Mouse (Mus musculus): ENCODE measurements around the gene Irgm1. TPM values are rescaled to one million over a fixed set of nuclear protein-coding genes. Genes with fewer than 3 reads are reported as not detected.
"Not testable (repeated sequence)": the region's sequence is repeated elsewhere in the genome, so short reads cannot be mapped to it uniquely, and the experiment has no call there.

Gene Irgm1
- polyA plus RNA-seq (2012; rRNA removed) (7.6 and 10.4 TPM in 2 replicates), polyA plus RNA-seq (2014; fragmentation: Nextera tagmentation; extraction: Ambion mirVana) (15.1 and 16.6 TPM in 2 replicates)

DNA sequence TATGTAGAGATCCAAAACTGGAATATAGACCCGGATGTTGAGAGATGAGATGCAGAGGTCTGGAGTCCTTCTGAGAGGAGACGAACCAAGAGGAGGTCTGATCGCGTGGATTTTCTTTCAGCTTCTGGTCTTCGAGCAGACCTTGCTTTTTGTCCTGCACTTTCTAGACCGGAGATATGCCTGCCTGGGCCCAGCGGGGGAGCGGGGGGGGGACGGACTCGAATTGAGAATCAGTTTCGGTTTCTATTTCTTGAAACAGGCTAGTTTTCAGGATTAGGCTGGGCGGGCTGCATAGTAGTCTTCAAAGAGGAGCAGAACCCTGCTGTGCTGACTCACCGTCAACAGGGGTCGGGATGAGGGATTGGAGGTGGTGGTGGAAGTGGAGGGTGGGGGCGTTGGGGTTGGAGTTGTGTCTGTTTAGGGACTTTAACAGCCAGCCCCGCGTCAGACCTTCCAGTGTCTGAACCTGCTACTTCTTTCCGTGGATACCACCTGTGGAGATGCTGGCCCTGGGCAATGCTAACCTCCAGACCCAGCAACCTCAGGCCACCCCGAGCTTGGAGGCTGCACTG, at the start of gene Irgm1:
TSS of gene Irgm1 (minus strand) at position 483 of the 572 bp plus-strand sequence.
- WGBS (ENCODE audit: insufficient replicate concordance) = under 1% methylated on average over 19 of the region's 19 CpGs
- peak within 1 kb of the TSS; percentile 72 for H3K27ac ChIP-seq
- H3K4me3 ChIP-seq (ENCODE audit: insufficient read depth in 1 of 2, low read depth in 2 of 2, low read length in 2 of 2) = peak within 1 kb of the TSS; percentile 73 to 75
- no peaks in the 10 kb centered on the region for H3K27me3 ChIP-seq (ENCODE audit: control insufficient read depth, insufficient read depth, low read length)
- peak within 1 kb of the TSS; percentile 97 for H3K4me2 ChIP-seq (ENCODE audit: low read depth)
- peak within 1 kb of the TSS; percentile 94 for H3K9ac ChIP-seq (replicated peaks)
- peak; percentile 25; the same call in 1 of the 2 replicates for TF ChIP-seq EP300 (IDR thresholded peaks at IDR 0.05; ENCODE audit: low read depth)
- TF ChIP-seq CTCF (IDR thresholded peaks at IDR 0.05; ENCODE audit: low read depth) = peak; percentile 56
- ATAC-seq (ENCODE audit: insufficient read depth) = peak; percentile 47
- H3K36me3 ChIP-seq (replicated peaks; ENCODE audit: control insufficient read depth, insufficient read depth, low read depth) = peaks cover 4% of the 10 kb centered on the region
- no peaks in the 10 kb centered on the region for H3K9me3 ChIP-seq (ENCODE audit: control insufficient read depth, low read length)
- peak in 1 of 3 experiments; percentile 75 for DNase-seq (ENCODE audit: low read depth in 3 of 3, low spot score in 3 of 3)
- peaks cover 27 to 49% of the 10 kb centered on the region in 2 experiments for H3K4me1 ChIP-seq (replicated peaks; ENCODE audit: control insufficient read depth in 2 of 2, insufficient read depth in 2 of 2, low read length in 1 of 2)

DNA sequence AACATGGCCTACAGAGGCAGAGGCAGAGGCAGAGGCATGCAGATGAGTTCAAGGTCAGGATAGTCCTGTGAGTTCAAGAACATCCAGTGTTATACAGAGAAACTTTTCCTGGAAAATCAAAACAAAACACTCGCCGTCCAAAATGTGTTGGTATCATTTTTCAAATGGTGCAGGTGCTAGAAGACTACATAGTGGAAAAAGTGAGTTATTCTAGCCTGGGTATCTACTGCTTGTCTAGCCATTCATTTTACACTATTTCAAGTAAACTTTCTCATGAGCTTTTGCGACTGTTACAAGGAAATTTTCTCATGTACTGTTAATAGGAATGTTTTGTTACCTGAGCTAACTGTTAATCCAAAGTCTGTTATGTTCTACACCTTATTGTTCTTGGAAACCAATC, 46.9 kb upstream of the Irgm1 start:
- no peak overlapping the region for H3K9ac ChIP-seq (replicated peaks)
- DNase-seq (ENCODE audit: low read depth in 3 of 3, low spot score in 3 of 3) (no peak), ATAC-seq (ENCODE audit: insufficient read depth) (no peak)
- H3K9me3 ChIP-seq (ENCODE audit: control insufficient read depth, low read length) = no peaks in the 10 kb centered on the region
- TF ChIP-seq EP300 (IDR thresholded peaks at IDR 0.05; ENCODE audit: low read depth) (no peak), CTCF (IDR thresholded peaks at IDR 0.05; ENCODE audit: low read depth) (no peak)
- 68% methylated on average over 3 of the region's 3 CpGs for WGBS (ENCODE audit: insufficient replicate concordance)
- no peak overlapping the region for H3K4me3 ChIP-seq (ENCODE audit: insufficient read depth in 1 of 2, low read depth in 2 of 2, low read length in 2 of 2)
- H3K27ac ChIP-seq = no peak overlapping the region
- H3K36me3 ChIP-seq (replicated peaks; ENCODE audit: control insufficient read depth, insufficient read depth, low read depth) = no peaks in the 10 kb centered on the region
- no peak overlapping the region for H3K4me2 ChIP-seq (ENCODE audit: low read depth)
- H3K27me3 ChIP-seq (ENCODE audit: control insufficient read depth, insufficient read depth, low read length) = no peaks in the 10 kb centered on the region
- no peaks in the 10 kb centered on the region for H3K4me1 ChIP-seq (replicated peaks; ENCODE audit: control insufficient read depth in 2 of 2, insufficient read depth in 2 of 2, low read length in 1 of 2)

DNA sequence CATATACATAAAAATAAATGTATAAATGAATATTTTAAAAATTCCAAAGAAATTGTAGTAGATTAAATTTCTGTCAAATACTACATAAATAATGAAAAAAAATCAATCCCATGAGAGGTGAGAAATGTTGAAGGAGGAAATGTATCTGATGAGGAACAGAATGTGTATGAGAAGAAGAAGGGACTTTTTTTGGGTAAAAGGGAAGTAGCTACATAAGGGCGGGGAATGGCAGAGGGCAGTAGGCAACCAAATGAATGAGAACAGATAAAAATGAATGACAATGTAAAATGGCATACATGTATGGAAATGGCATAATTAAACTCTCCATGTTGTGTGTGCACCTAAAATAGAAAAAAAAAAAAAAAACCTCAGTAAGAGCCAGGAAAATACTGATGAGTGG, 42.1 kb upstream of the Irgm1 start:
- H3K4me3 ChIP-seq (ENCODE audit: insufficient read depth in 1 of 2, low read depth in 2 of 2, low read length in 2 of 2) = no peak overlapping the region
- no peak overlapping the region for H3K9ac ChIP-seq (replicated peaks)
- H3K27ac ChIP-seq = no peak overlapping the region
- no peaks in the 10 kb centered on the region for H3K9me3 ChIP-seq (ENCODE audit: control insufficient read depth, low read length)
- no peaks in the 10 kb centered on the region for H3K36me3 ChIP-seq (replicated peaks; ENCODE audit: control insufficient read depth, insufficient read depth, low read depth)
- H3K4me2 ChIP-seq (ENCODE audit: low read depth) = no peak overlapping the region
- no peaks in the 10 kb centered on the region for H3K27me3 ChIP-seq (ENCODE audit: control insufficient read depth, insufficient read depth, low read length)
- DNase-seq (ENCODE audit: low read depth in 3 of 3, low spot score in 3 of 3) = no peak
- WGBS (ENCODE audit: insufficient replicate concordance) = 55% methylated on average over 1 of the region's 1 CpGs
- 0 out of 4 replicates have a peak, but pooled peaks cover 0 to 2% of the 10 kb centered on the region in 2 experiments for H3K4me1 ChIP-seq (replicated peaks; ENCODE audit: control insufficient read depth in 2 of 2, insufficient read depth in 2 of 2, low read length in 1 of 2)
- TF ChIP-seq CTCF (IDR thresholded peaks at IDR 0.05; ENCODE audit: low read depth) (no peak), EP300 (IDR thresholded peaks at IDR 0.05; ENCODE audit: low read depth) (no peak)
- no peak for ATAC-seq (ENCODE audit: insufficient read depth)

DNA sequence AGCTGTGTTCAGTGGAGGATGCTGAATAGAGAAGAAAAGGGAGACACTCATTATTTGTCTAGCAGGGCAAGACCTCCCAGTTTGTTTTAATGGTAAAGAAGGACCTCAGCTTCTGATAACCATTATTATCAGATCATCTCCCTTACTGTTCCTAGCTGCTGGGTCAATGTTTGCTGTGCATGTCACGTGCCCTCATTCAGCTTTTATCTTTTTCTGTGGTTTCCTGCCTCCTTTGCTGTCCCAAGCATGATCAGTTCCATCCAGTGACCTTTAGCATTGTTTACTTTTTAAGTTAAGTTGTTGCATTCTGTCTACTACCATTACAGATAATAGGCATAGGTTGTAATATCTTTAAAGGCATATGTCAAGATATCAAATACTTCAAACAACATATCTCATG, 37.0 kb upstream of the Irgm1 start:
- H3K9me3 ChIP-seq (ENCODE audit: control insufficient read depth, low read length) = no peaks in the 10 kb centered on the region
- H3K27ac ChIP-seq = no peak overlapping the region
- no peaks in the 10 kb centered on the region for H3K36me3 ChIP-seq (replicated peaks; ENCODE audit: control insufficient read depth, insufficient read depth, low read depth)
- no peak overlapping the region for H3K4me3 ChIP-seq (ENCODE audit: insufficient read depth in 1 of 2, low read depth in 2 of 2, low read length in 2 of 2)
- DNase-seq (ENCODE audit: low read depth in 3 of 3, low spot score in 3 of 3) = peak; percentile 6 to 17 (median 9)
- ATAC-seq (ENCODE audit: insufficient read depth) = no peak
- H3K4me2 ChIP-seq (ENCODE audit: low read depth) = no peak overlapping the region
- 7% methylated on average over 1 of the region's 1 CpGs for WGBS (ENCODE audit: insufficient replicate concordance)
- H3K27me3 ChIP-seq (ENCODE audit: control insufficient read depth, insufficient read depth, low read length) = no peaks in the 10 kb centered on the region
- no peak for TF ChIP-seq CTCF (IDR thresholded peaks at IDR 0.05; ENCODE audit: low read depth)
- TF ChIP-seq EP300 (IDR thresholded peaks at IDR 0.05; ENCODE audit: low read depth) = no peak
- H3K9ac ChIP-seq (replicated peaks) = no peak overlapping the region
- H3K4me1 ChIP-seq (replicated peaks; ENCODE audit: control insufficient read depth in 2 of 2, insufficient read depth in 2 of 2, low read length in 1 of 2) = peaks cover 3 to 9% of the 10 kb centered on the region in 2 experiments; a peak in 3 of 4 replicates

DNA sequence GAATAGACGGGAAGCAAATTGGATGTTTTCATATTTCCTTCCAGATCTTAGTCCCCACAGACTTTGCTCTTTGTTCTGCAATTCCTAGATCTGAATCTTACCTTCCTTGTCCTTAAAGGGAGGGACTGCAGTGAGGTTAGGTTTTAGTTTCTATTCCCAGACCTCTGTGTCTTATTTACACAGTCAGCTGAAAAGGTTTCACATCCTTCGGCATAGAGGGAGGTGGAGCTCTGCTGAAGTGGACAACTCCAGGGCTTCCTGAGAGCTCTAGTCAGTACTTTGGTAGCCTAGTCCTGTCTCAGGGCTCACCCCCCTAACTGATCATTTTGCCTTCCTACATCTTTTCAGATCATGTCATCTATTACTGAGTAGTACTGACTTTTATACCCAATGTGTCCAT, 30.5 kb upstream of the Irgm1 start, which contains the start of gene Gm5431:
TSS of gene Gm5431 (minus strand) at position 194 of the 400 bp plus-strand sequence.
- Histone ChIP-seq H3K27ac (no peak within 1 kb of the TSS), H3K9me3 (ENCODE audit: control insufficient read depth, low read length) (no peaks in the 10 kb centered on the region), H3K4me1 (replicated peaks; ENCODE audit: control insufficient read depth in 2 of 2, insufficient read depth in 2 of 2, low read length in 1 of 2) (peaks cover 0 to 2% of the 10 kb centered on the region in 2 experiments; a peak in 1 of 4 replicates), H3K36me3 (replicated peaks; ENCODE audit: control insufficient read depth, insufficient read depth, low read depth) (no peaks in the 10 kb centered on the region), H3K9ac (replicated peaks) (no peak within 1 kb of the TSS), H3K27me3 (ENCODE audit: control insufficient read depth, insufficient read depth, low read length) (no peaks in the 10 kb centered on the region), H3K4me3 (ENCODE audit: insufficient read depth in 1 of 2, low read depth in 2 of 2, low read length in 2 of 2) (no peak within 1 kb of the TSS), H3K4me2 (ENCODE audit: low read depth) (no peak within 1 kb of the TSS)
- no peak for DNase-seq (ENCODE audit: low read depth in 3 of 3, low spot score in 3 of 3)
- 48% methylated on average over 2 of the region's 2 CpGs for WGBS (ENCODE audit: insufficient replicate concordance)
- no peak for TF ChIP-seq CTCF (IDR thresholded peaks at IDR 0.05; ENCODE audit: low read depth)
- no peak for TF ChIP-seq EP300 (IDR thresholded peaks at IDR 0.05; ENCODE audit: low read depth)
- no peak for ATAC-seq (ENCODE audit: insufficient read depth)

DNA sequence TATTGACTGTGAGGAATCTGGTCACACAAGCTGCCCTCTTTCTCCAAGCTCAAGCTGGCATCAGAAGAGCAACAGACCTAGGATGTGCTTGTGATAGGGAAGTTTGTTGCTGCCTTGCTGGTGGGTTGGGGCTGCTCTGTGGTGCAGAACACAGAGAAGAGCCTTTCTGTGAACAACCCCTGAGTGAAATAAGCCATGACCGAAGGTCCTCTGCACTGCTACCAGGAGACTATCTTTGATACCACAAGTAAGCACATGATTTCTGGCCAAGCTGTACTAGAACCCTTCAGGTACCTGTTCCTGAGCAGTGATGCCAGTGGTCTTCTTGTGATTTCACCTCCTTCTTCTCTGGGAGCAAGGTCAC, 30.1 kb upstream of the Irgm1 start:
- not testable (repeated sequence) for H3K27ac ChIP-seq; DNase-seq (ENCODE audit: low read depth in 3 of 3, low spot score in 3 of 3)

DNA sequence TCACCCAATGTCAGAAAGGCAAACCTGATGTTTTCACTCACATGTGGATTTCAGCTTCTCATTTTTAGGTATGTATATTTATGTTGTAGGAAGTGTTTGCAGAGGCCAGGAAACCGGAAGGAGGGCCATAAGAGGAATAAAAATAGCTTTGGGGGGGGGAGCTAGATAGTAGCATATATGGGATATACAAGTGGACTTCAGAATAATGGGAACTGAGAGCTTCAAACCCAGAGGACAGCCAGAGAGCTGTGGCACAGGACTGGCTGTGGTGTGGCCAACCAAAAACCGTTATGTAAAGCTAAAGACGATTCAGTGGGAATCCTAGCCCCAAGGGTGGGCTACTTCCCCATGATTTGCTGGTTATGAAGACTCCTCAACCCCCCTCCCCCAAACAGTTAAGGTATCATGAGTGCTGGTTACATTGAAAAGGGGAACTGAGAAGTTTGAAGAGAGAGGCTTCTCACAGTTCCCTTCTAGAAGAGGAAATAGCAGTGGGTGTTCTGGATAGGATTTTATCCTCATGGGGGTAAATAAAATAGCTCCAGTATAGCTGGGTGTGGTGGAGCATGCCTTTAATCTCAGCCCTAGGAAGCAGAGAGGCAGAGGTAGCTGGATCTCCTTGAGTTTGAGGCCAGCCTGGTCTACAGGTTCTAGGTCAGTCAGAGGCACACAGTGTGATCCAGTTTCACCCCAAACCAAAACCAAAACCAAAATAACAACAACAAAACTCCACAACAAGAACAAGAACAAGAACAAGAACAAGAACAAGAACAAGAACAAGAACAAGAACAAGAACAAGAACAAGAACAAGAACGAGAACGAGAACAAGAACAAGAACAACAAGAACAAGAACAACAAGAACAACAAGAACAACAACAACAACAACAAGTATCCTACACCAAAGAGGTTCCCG, 29.4 kb upstream of the Irgm1 start:
- not testable (repeated sequence) for H3K9me3 ChIP-seq (ENCODE audit: control insufficient read depth, low read length); H3K27ac ChIP-seq; H3K9ac ChIP-seq (replicated peaks); H3K4me2 ChIP-seq (ENCODE audit: low read depth); ATAC-seq (ENCODE audit: insufficient read depth); H3K4me3 ChIP-seq (ENCODE audit: insufficient read depth in 1 of 2, low read depth in 2 of 2, low read length in 2 of 2); H3K36me3 ChIP-seq (replicated peaks; ENCODE audit: control insufficient read depth, insufficient read depth, low read depth); H3K4me1 ChIP-seq (replicated peaks; ENCODE audit: control insufficient read depth in 2 of 2, insufficient read depth in 2 of 2, low read length in 1 of 2); DNase-seq (ENCODE audit: low read depth in 3 of 3, low spot score in 3 of 3); H3K27me3 ChIP-seq (ENCODE audit: control insufficient read depth, insufficient read depth, low read length)
- 37% methylated on average over 6 of the region's 6 CpGs for WGBS (ENCODE audit: insufficient replicate concordance)

More for the DNA sequence above, 30.1 kb upstream of the Irgm1 start:
- not testable (repeated sequence) for H3K4me2 ChIP-seq (ENCODE audit: low read depth); H3K36me3 ChIP-seq (replicated peaks; ENCODE audit: control insufficient read depth, insufficient read depth, low read depth); H3K4me1 ChIP-seq (replicated peaks; ENCODE audit: control insufficient read depth in 2 of 2, insufficient read depth in 2 of 2, low read length in 1 of 2); H3K9ac ChIP-seq (replicated peaks); H3K4me3 ChIP-seq (ENCODE audit: insufficient read depth in 1 of 2, low read depth in 2 of 2, low read length in 2 of 2); H3K9me3 ChIP-seq (ENCODE audit: control insufficient read depth, low read length); ATAC-seq (ENCODE audit: insufficient read depth); H3K27me3 ChIP-seq (ENCODE audit: control insufficient read depth, insufficient read depth, low read length)
- 67% methylated on average over 1 of the region's 1 CpGs for WGBS (ENCODE audit: insufficient replicate concordance)

All from liver, embryonic 14.5 days (tissue).